Mouse (Mus musculus) embryonic facial prominence, embryonic 11.5 days (tissue): ENCODE results near the gene Exoc6. TPM values are rescaled to one million over a fixed set of nuclear protein-coding genes. Genes with fewer than 3 reads are reported as not detected.

Experiments used
- ATAC-seq: fragments of 200-750 bp; cut with Nextera tagmentation; replicated peaks from 2 replicates; pipeline ENCODE4 v1.8.0; 2017; ENCODE audit warnings: low read depth; ENCODE audit not compliant: insufficient number of reproducible peaks, low FRiP score, low TSS enrichment
- DNase-seq: peaks from one replicate; pipeline ENCODE4 v3.0.0-alpha.2; 2015; ENCODE audit warnings: low spot score
- H3K27ac ChIP-seq: fragments of 300-500 bp; sonication (generic); replicated peaks from 2 replicates; pipeline ENCODE4 v1.5.1; 2014; ENCODE audit warnings: mild to moderate bottlenecking, low read depth, low read length, control low read depth
- H3K27me3 ChIP-seq: fragments of 300-500 bp; sonication (generic); 2 replicates; pipeline ENCODE4 v1.6.1; 2014; ENCODE audit warnings: mild to moderate bottlenecking, low read length, moderate library complexity, mixed read lengths; ENCODE audit not compliant: control insufficient read depth, insufficient read depth
- H3K36me3 ChIP-seq: fragments of 300-500 bp; sonication (generic); replicated peaks from 2 replicates; pipeline ENCODE4 v1.6.1; 2014; ENCODE audit warnings: low read depth, mild to moderate bottlenecking, low read length, moderate library complexity, mixed read lengths; ENCODE audit not compliant: control insufficient read depth, insufficient read depth
- H3K4me1 ChIP-seq: fragments of 300-500 bp; sonication (generic); 2 replicates; pipeline ENCODE4 v1.6.1; 2014; ENCODE audit warnings: low read length, mixed read lengths; ENCODE audit not compliant: control insufficient read depth, insufficient read depth
- H3K4me2 ChIP-seq: fragments of 300-500 bp; sonication (generic); 2 replicates; pipeline ENCODE4 v1.6.1; 2014; ENCODE audit warnings: low read depth, mild to moderate bottlenecking, control low read depth, low read length, moderate library complexity
- H3K4me3 ChIP-seq: fragments of 300-500 bp; sonication (generic); 2 replicates; pipeline ENCODE4 v1.5.1; 2014; ENCODE audit warnings: low read depth, low read length, control low read depth
- H3K9ac ChIP-seq: fragments of 300-500 bp; sonication (generic); replicated peaks from 2 replicates; pipeline ENCODE4 v1.6.1; 2014; ENCODE audit warnings: mild to moderate bottlenecking, control low read depth, low read length
- H3K9me3 ChIP-seq: fragments of 300-500 bp; sonication (generic); replicated peaks from 2 replicates; pipeline ENCODE4 v1.6.1; 2016; ENCODE audit warnings: mild to moderate bottlenecking, low read length, inconsistent platforms, mixed read lengths; ENCODE audit not compliant: control insufficient read depth
- WGBS: fragments of 180-500 bp; shearing (Covaris S2); extraction: QIAGEN DNeasy Blood & Tissue Kit; methylation state at CpG from one replicate; pipeline ENCODE4 v1.1.7; 2014; 5-methylcytosine and 5-hydroxymethylcytosine counted together
- polyA plus RNA-seq: library from polyadenylated mRNA; unstranded; fragments of >200 nt; fragmentation: Nextera tagmentation; extraction: Ambion mirVana; gene quantifications from 2 replicates; pipeline ENCODE4 v1.2.1, GENCODE M21; 2014

Exoc6 gene
- 10.3 and 10.7 TPM in 2 replicates for polyA plus RNA-seq

DNA sequence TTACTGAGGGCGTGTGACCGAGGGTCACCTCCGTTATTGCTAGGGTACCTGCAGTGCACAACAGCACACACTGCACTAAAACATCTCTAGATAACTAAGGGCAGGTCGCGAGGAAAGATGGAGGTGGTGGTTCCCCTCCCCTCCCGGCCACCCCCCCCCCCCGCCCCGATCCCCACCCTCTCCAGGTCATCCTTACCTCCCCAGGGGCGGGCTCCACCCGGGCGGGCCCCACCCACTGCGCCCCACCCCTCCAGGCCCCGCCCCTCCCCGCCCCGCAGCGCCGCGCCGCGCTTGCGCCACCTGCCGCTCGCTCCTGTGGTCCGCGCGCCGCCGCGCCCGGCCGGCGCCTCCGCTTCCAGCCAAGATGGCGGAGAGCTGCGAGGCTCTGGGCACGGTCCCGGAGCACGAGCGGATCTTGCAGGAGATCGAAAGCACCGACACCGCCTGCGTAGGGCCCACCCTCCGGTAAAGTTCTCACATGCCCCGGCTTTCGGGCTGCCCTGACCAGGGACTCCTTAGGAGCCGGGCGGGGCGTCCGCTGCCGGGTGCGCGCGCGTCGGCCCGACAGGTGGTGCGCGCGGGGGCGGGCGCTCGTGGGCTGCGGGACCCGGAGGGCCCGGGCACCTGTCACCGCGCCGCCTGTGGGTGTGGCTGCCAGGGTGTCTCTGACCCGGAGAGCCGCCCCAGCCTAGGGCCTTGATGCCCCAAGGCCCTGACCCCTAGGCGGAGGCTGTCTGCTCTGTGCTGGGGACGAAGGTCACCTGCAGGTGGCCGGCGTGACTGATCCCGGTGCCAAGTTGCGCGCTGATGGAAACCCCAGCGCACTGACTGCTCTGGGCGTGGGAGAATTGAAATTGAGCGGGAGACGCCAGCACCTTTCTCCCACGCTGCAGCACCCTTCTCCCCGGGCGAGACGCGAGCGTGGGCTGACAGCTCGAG, at the start of gene Exoc6:
Gene Exoc6 (plus strand): TSS at position 318 of the 939 bp plus-strand sequence.
- under 1% methylated on average over 65 of the region's 89 CpGs for WGBS
- no peak within 1 kb of the TSS; the same call in 1 of the 2 replicates for H3K27ac ChIP-seq
- peak within 1 kb of the TSS; percentile 77 for H3K9ac ChIP-seq
- peak within 1 kb of the TSS; percentile 97 for H3K4me2 ChIP-seq
- no peaks in the 10 kb centered on the region for H3K27me3 ChIP-seq
- H3K36me3 ChIP-seq = no peaks in the 10 kb centered on the region
- peak; percentile 82 for DNase-seq
- H3K4me1 ChIP-seq = no peaks in the 10 kb centered on the region
- ATAC-seq = peak; percentile 83
- H3K4me3 ChIP-seq = peak within 1 kb of the TSS; percentile 84
- H3K9me3 ChIP-seq = no peaks in the 10 kb centered on the region

DNA sequence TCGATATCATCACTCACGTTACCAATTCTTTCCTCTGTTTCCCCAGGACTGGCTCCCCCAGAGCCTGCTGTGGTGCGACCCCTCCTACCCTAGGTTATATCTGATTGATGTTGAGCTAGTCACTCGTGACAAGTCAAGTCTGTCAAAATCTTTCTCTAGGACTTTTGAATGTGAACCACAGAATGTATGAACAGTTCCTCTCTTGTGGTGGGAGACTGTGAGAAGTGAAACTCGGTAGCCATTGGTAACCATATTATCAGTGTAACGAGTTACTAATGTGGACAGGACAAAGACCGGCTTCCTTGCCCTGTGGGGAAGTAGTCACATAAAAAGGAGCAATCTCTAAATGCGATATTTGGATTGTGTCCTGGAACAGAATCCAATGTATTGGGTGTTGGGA, 47.2 kb upstream of the Exoc6 start:
- H3K9ac ChIP-seq = no peak overlapping the region
- H3K36me3 ChIP-seq = no peaks in the 10 kb centered on the region
- WGBS = 85% methylated on average over 8 of the region's 8 CpGs
- H3K9me3 ChIP-seq = no peaks in the 10 kb centered on the region
- no peaks in the 10 kb centered on the region for H3K27me3 ChIP-seq
- ATAC-seq (no peak), DNase-seq (no peak)
- no peaks in the 10 kb centered on the region for H3K4me1 ChIP-seq
- no peak overlapping the region for H3K27ac ChIP-seq
- no peak overlapping the region for H3K4me3 ChIP-seq
- no peak overlapping the region for H3K4me2 ChIP-seq

DNA sequence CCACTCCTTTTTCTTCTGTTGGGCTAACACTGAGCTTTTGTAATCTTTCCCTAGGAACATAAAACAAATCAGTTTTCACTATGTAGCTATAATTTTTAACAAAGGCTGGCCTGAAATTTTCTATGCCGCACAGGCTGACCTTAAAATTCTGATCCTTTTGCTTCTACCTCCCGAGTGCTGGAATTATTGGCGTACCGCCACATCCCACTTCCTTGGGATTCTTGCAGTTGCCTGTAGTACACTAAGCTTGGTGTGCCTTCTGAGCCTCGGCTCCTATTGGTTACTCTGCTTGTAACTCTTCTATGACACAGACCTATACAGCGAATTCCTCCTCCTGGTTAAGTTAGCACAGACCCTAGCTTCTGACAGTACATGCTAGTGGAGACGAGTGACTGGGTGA, 44.2 kb upstream of the Exoc6 start:
- no peak overlapping the region for H3K4me3 ChIP-seq
- H3K36me3 ChIP-seq = no peaks in the 10 kb centered on the region
- 77% methylated on average over 7 of the region's 7 CpGs for WGBS
- H3K9me3 ChIP-seq = no peaks in the 10 kb centered on the region
- ATAC-seq = no peak
- no peak for DNase-seq
- no peaks in the 10 kb centered on the region for H3K27me3 ChIP-seq
- H3K9ac ChIP-seq = no peak overlapping the region
- no peak overlapping the region for H3K27ac ChIP-seq
- H3K4me1 ChIP-seq = no peaks in the 10 kb centered on the region
- no peak overlapping the region for H3K4me2 ChIP-seq

DNA sequence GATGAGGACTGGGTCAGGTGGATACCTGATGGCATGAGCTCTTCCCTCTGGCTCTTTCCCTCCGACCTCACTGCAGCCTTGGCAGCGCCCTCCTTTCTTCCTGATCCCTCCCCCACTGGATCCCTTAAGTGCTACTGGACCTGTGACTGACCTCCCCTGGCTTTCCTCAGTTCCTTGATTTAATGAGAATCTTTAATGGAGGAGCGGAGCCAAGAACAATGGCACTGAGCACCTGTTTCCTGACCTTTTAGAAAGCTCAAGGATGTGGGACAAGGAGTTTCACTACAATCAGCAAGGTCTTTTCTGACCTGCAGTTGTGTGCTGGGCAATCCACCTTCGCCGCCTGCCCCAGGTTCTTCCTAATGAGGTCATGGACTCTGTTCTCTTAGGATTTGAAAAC, 43.6 kb upstream of the Exoc6 start:
- WGBS = 61% methylated on average over 5 of the region's 5 CpGs
- ATAC-seq = no peak

DNA sequence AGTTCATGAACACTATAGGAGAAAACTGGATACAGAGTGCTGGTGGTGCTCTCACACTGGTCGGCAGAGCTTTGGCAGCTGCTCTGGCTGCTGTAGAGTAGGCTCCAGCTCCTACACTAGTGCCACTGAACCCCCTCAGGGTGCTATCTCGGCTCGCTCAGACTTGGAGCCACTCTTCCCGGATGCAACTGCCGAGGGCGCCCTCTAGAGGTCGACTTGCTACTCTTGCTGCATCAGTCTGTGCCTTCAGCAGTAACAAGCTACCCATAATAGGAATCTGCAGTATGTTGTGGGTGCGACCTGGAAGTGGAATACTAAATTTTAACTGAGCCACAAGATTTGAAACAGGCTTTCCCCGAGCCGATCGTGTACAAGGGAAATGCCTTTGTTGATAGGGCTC, 40.5 kb upstream of the Exoc6 start:
- Histone ChIP-seq H3K9me3 (no peaks in the 10 kb centered on the region), H3K27me3 (no peaks in the 10 kb centered on the region), H3K4me1 (no peaks in the 10 kb centered on the region), H3K36me3 (no peaks in the 10 kb centered on the region), H3K27ac (no peak overlapping the region), H3K9ac (no peak overlapping the region), H3K4me3 (no peak overlapping the region), H3K4me2 (no peak overlapping the region)
- DNase-seq (peak; percentile 86), ATAC-seq (no peak)
- WGBS = 13% methylated on average over 11 of the region's 11 CpGs

More for the DNA sequence above, 43.6 kb upstream of the Exoc6 start:
- no peak for DNase-seq
- Histone ChIP-seq H3K27me3 (no peaks in the 10 kb centered on the region), H3K4me2 (no peak overlapping the region), H3K27ac (no peak overlapping the region), H3K4me3 (no peak overlapping the region), H3K4me1 (no peaks in the 10 kb centered on the region), H3K9me3 (no peaks in the 10 kb centered on the region), H3K36me3 (no peaks in the 10 kb centered on the region), H3K9ac (no peak overlapping the region)

DNA sequence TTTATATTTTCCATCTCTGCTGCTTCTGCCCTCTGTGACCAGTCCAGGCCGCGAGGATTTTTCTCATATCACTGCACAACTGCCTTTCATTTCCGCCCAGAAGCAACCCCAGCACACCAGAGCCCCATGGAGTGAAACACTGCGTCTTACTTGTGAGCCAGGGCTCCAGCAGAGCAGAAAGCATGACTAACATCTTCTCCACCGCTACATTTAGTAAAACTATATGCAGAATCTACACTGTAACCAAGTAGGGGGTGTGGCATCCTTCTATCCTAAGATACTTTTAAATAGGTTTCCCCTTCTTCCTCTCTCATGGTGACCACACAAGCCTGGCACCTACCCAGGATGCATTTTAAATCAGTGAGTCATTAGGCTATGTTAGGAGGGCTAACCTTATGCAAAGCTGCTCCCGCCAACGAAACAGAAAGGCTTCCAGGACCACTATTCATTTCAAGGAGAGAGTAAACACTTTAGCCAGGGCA, 35.4 kb upstream of the Exoc6 start:
- DNase-seq (no peak), ATAC-seq (no peak)
- H3K27ac ChIP-seq = no peak overlapping the region
- no peaks in the 10 kb centered on the region for H3K27me3 ChIP-seq
- no peaks in the 10 kb centered on the region for H3K36me3 ChIP-seq
- H3K4me3 ChIP-seq = no peak overlapping the region
- no peak overlapping the region for H3K4me2 ChIP-seq
- no peaks in the 10 kb centered on the region for H3K4me1 ChIP-seq
- H3K9me3 ChIP-seq = no peaks in the 10 kb centered on the region
- WGBS = 69% methylated on average over 7 of the region's 7 CpGs
- no peak overlapping the region for H3K9ac ChIP-seq

DNA sequence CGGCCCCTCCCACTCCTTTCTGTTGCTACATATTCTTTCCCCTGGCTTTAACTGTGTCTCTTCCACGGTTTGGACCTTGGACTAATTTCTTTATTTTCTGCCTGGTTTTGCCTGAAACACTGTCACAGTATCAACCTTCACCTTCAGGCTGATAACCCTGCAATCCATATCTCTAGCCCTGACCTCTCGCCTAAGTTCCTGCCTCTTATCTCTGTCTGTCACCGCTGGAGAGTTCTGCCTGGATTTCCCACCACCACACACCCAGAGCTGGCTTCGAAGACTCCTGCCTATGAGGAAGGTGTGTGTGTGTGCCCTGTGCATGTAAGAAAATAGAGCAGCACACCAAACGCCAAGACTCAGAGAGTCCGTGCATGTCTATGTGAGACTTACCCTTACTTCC, 32.8 kb upstream of the Exoc6 start:
- Histone ChIP-seq H3K9ac (no peak overlapping the region), H3K4me2 (no peak overlapping the region), H3K36me3 (no peaks in the 10 kb centered on the region), H3K4me1 (no peaks in the 10 kb centered on the region), H3K4me3 (no peak overlapping the region), H3K27ac (no peak overlapping the region), H3K9me3 (no peaks in the 10 kb centered on the region), H3K27me3 (no peaks in the 10 kb centered on the region)
- WGBS = 82% methylated on average over 7 of the region's 7 CpGs
- ATAC-seq (no peak), DNase-seq (no peak)

DNA sequence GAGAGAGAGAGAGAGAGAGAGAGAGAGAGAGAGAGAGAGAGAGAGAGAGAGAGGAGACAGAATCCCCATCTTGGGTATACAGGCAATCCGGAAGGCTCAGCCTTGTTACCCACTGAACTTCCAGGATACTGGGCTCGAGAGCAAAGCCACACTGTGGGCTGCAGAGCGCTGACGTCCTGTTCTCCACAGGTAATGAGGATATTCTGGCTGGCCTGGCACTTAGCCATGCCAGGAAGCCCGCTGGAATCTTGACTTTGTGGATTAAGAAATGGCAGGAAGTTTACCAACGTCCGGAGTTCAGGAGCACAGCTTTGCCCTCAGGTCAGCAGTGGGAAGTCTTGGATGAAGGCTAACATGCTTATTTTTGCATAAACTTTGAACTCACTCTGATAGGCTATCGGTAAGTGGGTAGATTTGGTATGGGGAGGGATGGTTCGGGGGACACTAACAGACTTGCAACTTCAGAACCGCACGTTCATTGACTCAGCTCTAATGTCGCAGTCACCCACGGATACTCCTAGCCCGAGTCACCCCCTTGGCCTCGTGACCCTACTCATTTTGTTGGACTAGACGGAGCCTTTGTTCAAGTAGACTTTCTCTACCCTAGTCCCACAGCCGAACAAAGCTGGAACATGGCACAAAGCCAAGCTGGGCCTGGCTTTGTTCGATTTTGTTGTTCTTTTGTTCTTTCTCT, 29.3 kb upstream of the Exoc6 start:
- H3K36me3 ChIP-seq = no peaks in the 10 kb centered on the region
- H3K9ac ChIP-seq = no peak overlapping the region
- no peaks in the 10 kb centered on the region for H3K4me1 ChIP-seq
- H3K9me3 ChIP-seq = no peaks in the 10 kb centered on the region
- H3K27me3 ChIP-seq = no peaks in the 10 kb centered on the region
- no peak overlapping the region for H3K4me2 ChIP-seq
- DNase-seq = no peak
- no peak overlapping the region for H3K4me3 ChIP-seq
- no peak for ATAC-seq
- no peak overlapping the region for H3K27ac ChIP-seq
- WGBS = 77% methylated on average over 18 of the region's 18 CpGs
